Mouse (Mus musculus) embryonic facial prominence, embryonic 14.5 days (tissue): Measurements from ENCODE around the gene Chac1. TPM values are rescaled to one million over a fixed set of nuclear protein-coding genes. Genes with fewer than 3 reads are reported as not detected.

Source experiments
- ATAC-seq: fragments of 200-750 bp; cut with Nextera tagmentation; 2 replicates; pipeline ENCODE4 v1.8.0; 2017; ENCODE audit warnings: low read depth, moderate number of reproducible peaks, moderate TSS enrichment
- DNase-seq: peaks from one replicate; pipeline ENCODE4 v3.0.0-alpha.2; 2015; ENCODE audit warnings: low spot score
- H3K27ac ChIP-seq: fragments of 300-500 bp; sonication (generic); replicated peaks from 2 replicates; pipeline ENCODE4 v1.5.1; 2014; ENCODE audit warnings: low read depth, mild to moderate bottlenecking, low read length, moderate library complexity
- H3K27me3 ChIP-seq: fragments of 300-500 bp; sonication (generic); replicated peaks from 2 replicates; pipeline ENCODE4 v1.6.1; 2014; ENCODE audit warnings: low read length; ENCODE audit not compliant: control insufficient read depth, insufficient read depth
- H3K36me3 ChIP-seq: fragments of 300-500 bp; sonication (generic); 2 replicates; pipeline ENCODE4 v1.6.1; 2014; ENCODE audit warnings: low read length, mixed read lengths; ENCODE audit not compliant: control insufficient read depth, insufficient read depth
- H3K4me1 ChIP-seq: fragments of 300-500 bp; sonication (generic); 2 replicates; pipeline ENCODE4 v1.6.1; 2014; ENCODE audit warnings: antibody characterized with exemption, low read length; ENCODE audit not compliant: control insufficient read depth, insufficient read depth
- H3K4me2 ChIP-seq: fragments of 300-500 bp; sonication (generic); 2 replicates; pipeline ENCODE4 v1.6.1; 2014; ENCODE audit warnings: low read depth, mild to moderate bottlenecking, low read length, moderate library complexity, mixed read lengths
- H3K4me3 ChIP-seq: fragments of 300-500 bp; sonication (generic); 2 replicates; pipeline ENCODE4 v1.5.1; 2014; ENCODE audit warnings: low read depth, mild to moderate bottlenecking, low read length
- H3K9ac ChIP-seq: fragments of 300-500 bp; sonication (generic); 2 replicates; pipeline ENCODE4 v1.6.1; 2014; ENCODE audit warnings: low read depth, mild to moderate bottlenecking, low read length, moderate library complexity, mixed read lengths
- H3K9me3 ChIP-seq: fragments of 300-500 bp; sonication (generic); 2 replicates; pipeline ENCODE4 v1.6.1; 2016; ENCODE audit warnings: low read length; ENCODE audit not compliant: control insufficient read depth
- WGBS: fragments of 180-500 bp; shearing (Covaris S2); extraction: QIAGEN DNeasy Blood & Tissue Kit; methylation state at CpG from one replicate; pipeline ENCODE4 v1.1.7; 2014; 5-methylcytosine and 5-hydroxymethylcytosine counted together
- polyA plus RNA-seq: library from polyadenylated mRNA; unstranded; fragments of >200 nt; fragmentation: Nextera tagmentation; extraction: Ambion mirVana; gene quantifications from 2 replicates; pipeline ENCODE4 v1.2.1, GENCODE M21; 2014

Gene Chac1
- polyA plus RNA-seq, 1 experiment from 2014 or later = 1.4 TPM

GRCm38 (mm10) chr2:119318043-119318710 lies 32.9 kb upstream of the Chac1 start:
- H3K27ac ChIP-seq = no peak overlapping the region
- no peak for DNase-seq

GRCm38 (mm10) chr2:119320571-119320970 lies 30.5 kb upstream of the Chac1 start:
- no peak for ATAC-seq
- DNase-seq = no peak
- H3K27ac ChIP-seq = no peak overlapping the region
- WGBS = 64% methylated on average over 8 of the region's 8 CpGs
- peaks cover 56% of the 10 kb centered on the region for H3K27me3 ChIP-seq
- no peak overlapping the region for H3K4me3 ChIP-seq
- H3K4me1 ChIP-seq = peaks cover 28% of the 10 kb centered on the region
- no peaks in the 10 kb centered on the region for H3K36me3 ChIP-seq
- no peak overlapping the region for H3K4me2 ChIP-seq
- no peak overlapping the region for H3K9ac ChIP-seq
- H3K9me3 ChIP-seq = no peaks in the 10 kb centered on the region

More at GRCm38 (mm10) chr2:119318043-119318710, 32.9 kb upstream of the Chac1 start:
- ATAC-seq = no peak
- Histone ChIP-seq H3K27me3 (peaks cover 32% of the 10 kb centered on the region), H3K4me2 (no peak overlapping the region), H3K4me3 (no peak overlapping the region), H3K9ac (no peak overlapping the region), H3K36me3 (no peaks in the 10 kb centered on the region), H3K9me3 (no peaks in the 10 kb centered on the region), H3K4me1 (peaks cover 13% of the 10 kb centered on the region; the same call in 1 of the 2 replicates)
- WGBS = 55% methylated on average over 3 of the region's 3 CpGs

- H3K27me3 ChIP-seq = peaks cover 70% of the 10 kb centered on the region
- peak overlapping the region; percentile 74 for H3K4me2 ChIP-seq
- H3K9ac ChIP-seq = peak overlapping the region; percentile 51
- no peak for DNase-seq
- no peak overlapping the region for H3K27ac ChIP-seq
- ATAC-seq = no peak
- no peaks in the 10 kb centered on the region for H3K9me3 ChIP-seq
- H3K36me3 ChIP-seq = no peaks in the 10 kb centered on the region
- peaks cover 41% of the 10 kb centered on the region for H3K4me1 ChIP-seq
- 4% methylated on average over 41 of the region's 48 CpGs for WGBS
- peak overlapping the region; percentile 37 for H3K4me3 ChIP-seq
Measured at GRCm38 (mm10) chr2:119321771-119322586, 29.1 kb upstream of the Chac1 start.

GRCm38 (mm10) chr2:119322587-119323300 lies 28.3 kb upstream of the Chac1 start:
- ATAC-seq (peak; percentile 60), DNase-seq (peak; percentile 85)
- Histone ChIP-seq H3K27ac (no peak overlapping the region), H3K4me3 (peak overlapping the region; percentile 37), H3K9ac (peak overlapping the region; percentile 51), H3K36me3 (no peaks in the 10 kb centered on the region), H3K9me3 (no peaks in the 10 kb centered on the region), H3K4me2 (peak overlapping the region; percentile 74), H3K27me3 (peaks cover 78% of the 10 kb centered on the region), H3K4me1 (peaks cover 44% of the 10 kb centered on the region)
- WGBS = 10% methylated on average over 37 of the region's 39 CpGs

GRCm38 (mm10) chr2:119323866-119324575 lies 27.0 kb upstream of the Chac1 start:
- Histone ChIP-seq H3K9ac (0 out of 2 replicates have a peak overlapping the region, but pooled peaks have one; percentile 3), H3K4me3 (peak overlapping the region; percentile 47), H3K4me2 (peak overlapping the region; percentile 81), H3K4me1 (peaks cover 44% of the 10 kb centered on the region), H3K27me3 (peaks cover 91% of the 10 kb centered on the region), H3K27ac (no peak overlapping the region), H3K9me3 (no peaks in the 10 kb centered on the region), H3K36me3 (no peaks in the 10 kb centered on the region)
- no peak for DNase-seq
- WGBS = 6% methylated on average over 32 of the region's 32 CpGs
- ATAC-seq = no peak

- Histone ChIP-seq H3K9me3 (no peaks in the 10 kb centered on the region), H3K9ac (0 out of 2 replicates have a peak overlapping the region, but pooled peaks have one; percentile 3), H3K36me3 (no peaks in the 10 kb centered on the region), H3K4me1 (peaks cover 44% of the 10 kb centered on the region), H3K27me3 (peaks cover 97% of the 10 kb centered on the region), H3K4me2 (peak overlapping the region; percentile 81), H3K27ac (no peak overlapping the region), H3K4me3 (peak overlapping the region; percentile 47)
- no peak for ATAC-seq
- DNase-seq = no peak
- whole genome bisulfite sequencing = 0% methylated on average over 28 of the region's 32 CpGs
Measured at GRCm38 (mm10) chr2:119324576-119325318, 26.3 kb upstream of the Chac1 start.

GRCm38 (mm10) chr2:119325568-119326143 lies 25.4 kb upstream of the Chac1 start, which contains the start of gene Dll4:
Gene Dll4 (plus strand): TSS chr2:119325784.
- DNase-seq = peak; percentile 62
- H3K4me3 ChIP-seq = peak within 1 kb of the TSS; percentile 47
- H3K4me1 ChIP-seq = peaks cover 44% of the 10 kb centered on the region
- peaks cover 99% of the 10 kb centered on the region for H3K27me3 ChIP-seq
- H3K36me3 ChIP-seq = no peaks in the 10 kb centered on the region
- peak within 1 kb of the TSS; percentile 56 for H3K9ac ChIP-seq
- H3K27ac ChIP-seq = no peak within 1 kb of the TSS
- no peaks in the 10 kb centered on the region for H3K9me3 ChIP-seq
- ATAC-seq = 0 out of 2 replicates have a peak, but pooled peaks have one; percentile 17
- WGBS = under 1% methylated on average over 25 of the region's 33 CpGs
- H3K4me2 ChIP-seq = peak within 1 kb of the TSS; percentile 81
